Mouse (Mus musculus): ENCODE data around the gene Hs6st1.
"Not testable (repeated sequence)": the region's sequence is repeated elsewhere in the genome, so short reads cannot be mapped to it uniquely, and the experiment has no call there.

Gene Hs6st1

DNA sequence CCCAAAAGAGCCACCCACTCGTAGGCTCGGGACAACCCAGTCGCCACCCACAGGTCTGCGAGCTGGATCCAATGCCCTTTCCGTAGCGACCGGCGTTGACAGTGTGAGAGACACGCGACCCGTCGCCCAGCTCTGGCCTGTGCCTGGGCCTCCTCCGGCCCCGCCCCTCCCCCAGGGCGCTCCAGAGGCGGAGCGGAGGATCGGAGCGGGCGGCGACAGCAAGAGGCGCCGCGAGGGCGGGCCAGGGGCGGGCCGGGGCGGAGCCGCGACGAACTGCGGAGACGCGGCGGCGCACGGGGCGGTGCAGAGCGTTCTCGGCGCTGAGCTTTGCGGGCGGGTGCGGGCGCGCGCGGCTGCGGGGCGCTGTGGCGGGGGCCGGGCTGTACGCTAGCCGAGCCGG lies at the start of gene Hs6st1:
Gene Hs6st1 (plus strand): TSS at position 325 of the 400 bp plus-strand sequence.
- peak; percentile 93 for DNase-seq (ENCODE audit: low spot score in 2 of 2)

DNA sequence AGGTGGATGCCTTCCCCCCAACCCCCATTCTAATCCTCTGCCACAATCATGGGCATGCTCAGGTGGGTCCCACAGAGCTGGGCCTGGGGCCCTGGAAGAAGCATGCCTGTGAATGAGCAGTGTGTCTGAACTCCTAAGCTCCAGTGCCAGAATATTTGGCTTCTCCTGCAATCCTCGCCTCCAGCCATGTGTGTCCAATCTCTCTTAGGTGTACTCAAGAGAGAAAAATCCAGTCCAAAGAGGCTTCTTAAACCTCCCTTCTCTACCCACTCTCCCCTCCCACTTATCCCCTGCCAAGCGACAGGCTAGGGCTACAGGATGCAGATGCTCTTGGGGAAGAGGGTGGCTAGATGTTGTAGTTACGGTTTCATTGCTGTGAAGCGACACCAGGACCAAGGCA lies 49.6 kb upstream of the Hs6st1 start:
- DNase-seq (ENCODE audit: low spot score in 2 of 2): no peak

DNA sequence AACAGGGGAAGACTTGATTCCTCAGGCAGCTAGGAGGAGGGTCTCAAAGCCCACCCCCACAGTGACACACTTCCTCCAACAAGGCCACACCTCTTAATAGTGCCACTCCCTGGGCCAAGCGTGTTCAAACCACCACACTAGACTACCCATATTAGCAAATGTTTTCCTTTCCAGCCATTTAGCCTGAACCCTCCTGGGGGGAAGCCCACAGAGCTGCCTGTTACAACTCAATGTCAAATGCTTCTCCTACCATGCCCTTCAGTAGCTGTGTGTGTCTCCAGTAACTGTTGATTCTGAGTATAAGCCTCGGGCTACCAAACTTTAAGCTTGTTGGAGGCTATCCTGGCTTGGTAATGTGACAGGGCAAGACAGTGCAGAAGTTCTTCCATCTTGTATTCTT lies 49.0 kb upstream of the Hs6st1 start:
- no peak for DNase-seq (ENCODE audit: low spot score in 2 of 2)

DNA sequence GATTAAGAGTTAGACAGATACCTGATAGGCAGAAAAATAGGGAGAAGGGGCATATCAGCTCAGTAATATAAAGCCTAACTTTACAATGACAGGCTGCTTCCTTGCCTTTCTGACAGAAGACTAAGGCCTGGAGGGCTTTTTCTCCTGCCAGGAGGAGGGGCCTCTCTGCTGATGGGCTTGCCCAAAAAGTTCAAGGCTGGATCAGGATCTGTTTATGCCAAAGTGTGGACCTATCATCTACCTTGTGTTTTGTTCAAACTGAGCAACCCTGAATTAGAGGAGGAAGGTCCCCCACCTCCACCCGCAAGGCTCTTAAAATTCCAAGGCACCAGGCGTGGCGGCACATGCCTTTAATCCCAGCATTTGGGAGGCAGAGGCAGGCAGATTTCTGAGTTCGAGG lies 47.9 kb upstream of the Hs6st1 start:
- no peak for DNase-seq (ENCODE audit: low spot score in 2 of 2)

DNA sequence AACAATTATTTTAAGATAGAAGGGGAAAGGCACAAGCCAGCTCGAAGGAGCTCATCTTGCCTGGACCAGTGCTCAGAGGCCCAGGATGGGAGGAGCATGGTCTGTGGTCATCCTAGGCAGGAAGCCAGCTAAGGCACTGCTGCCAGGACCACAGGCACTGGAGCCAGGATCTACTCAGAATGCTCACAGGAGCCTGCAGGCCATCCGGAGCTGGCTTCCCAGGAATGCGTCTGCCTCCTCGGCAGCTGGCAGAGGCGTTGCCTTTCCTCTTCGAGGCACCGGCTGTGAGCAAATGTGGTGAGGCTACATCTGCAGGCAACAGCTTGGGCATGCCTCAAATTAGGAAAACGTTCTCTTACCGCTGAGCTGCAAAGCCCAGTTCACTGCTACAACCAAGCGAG lies 37.8 kb upstream of the Hs6st1 start:
- DNase-seq (ENCODE audit: low spot score in 2 of 2): no peak

DNA sequence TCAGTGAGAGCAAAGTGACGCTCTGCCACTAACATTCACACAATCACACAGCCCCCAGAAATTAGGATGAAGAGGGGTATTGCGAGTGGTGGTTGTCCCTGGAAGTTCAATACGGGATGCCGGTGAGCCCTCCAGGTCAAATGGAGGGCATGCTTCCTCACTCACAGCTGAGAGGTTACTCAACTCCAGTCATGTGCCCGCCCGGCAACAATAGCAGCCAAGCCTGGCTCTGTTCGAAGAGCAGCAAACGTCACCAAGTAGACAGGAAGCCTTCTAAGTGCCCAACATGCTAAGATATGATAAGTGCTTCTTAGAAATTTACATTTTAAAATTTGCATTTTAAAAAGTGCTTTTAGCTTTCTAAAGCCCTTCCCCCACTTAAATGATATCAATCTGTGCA lies 29.4 kb upstream of the Hs6st1 start:
- no peak for DNase-seq (ENCODE audit: low spot score in 2 of 2)

DNA sequence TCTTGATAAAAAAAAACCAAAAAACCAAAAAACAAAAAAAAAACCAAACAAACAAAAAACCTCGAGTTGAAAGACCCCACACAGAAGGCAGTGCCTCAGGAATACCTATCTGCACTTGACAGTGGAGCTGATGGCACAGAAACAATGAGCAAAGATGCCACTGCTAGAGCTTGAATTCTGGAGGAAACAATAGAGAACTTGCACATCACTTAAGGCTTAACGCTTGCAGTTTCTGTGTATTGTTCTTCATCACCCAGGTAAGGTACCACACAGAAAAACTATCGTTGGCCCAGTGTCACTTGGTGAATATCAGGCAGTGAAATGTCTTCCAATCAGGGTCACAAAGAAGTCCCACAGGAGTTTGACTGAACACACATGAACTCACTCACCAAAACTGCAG lies 26.1 kb upstream of the Hs6st1 start:
- DNase-seq (ENCODE audit: low spot score in 2 of 2): no peak

DNA sequence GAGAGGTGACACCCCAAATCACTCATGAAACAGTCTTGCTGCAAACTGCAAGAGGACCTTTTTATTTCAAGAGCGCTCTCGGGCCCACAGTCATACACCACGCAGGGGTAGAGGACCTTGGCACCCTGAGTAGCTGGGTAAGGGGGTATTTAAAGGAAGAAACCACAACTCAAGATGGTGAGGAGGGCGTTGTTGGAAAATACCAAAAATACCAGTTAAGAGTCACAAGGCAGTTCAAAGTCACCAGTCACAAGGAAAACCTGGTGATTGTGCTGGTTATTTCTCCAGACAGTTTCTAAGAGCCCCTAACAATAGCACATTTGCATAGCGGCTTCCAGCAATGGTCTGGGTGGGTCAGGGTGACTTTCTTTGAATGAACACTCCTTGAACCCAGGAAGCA lies 24.4 kb upstream of the Hs6st1 start:
- not testable (repeated sequence) for DNase-seq (ENCODE audit: low spot score in 2 of 2)

DNA sequence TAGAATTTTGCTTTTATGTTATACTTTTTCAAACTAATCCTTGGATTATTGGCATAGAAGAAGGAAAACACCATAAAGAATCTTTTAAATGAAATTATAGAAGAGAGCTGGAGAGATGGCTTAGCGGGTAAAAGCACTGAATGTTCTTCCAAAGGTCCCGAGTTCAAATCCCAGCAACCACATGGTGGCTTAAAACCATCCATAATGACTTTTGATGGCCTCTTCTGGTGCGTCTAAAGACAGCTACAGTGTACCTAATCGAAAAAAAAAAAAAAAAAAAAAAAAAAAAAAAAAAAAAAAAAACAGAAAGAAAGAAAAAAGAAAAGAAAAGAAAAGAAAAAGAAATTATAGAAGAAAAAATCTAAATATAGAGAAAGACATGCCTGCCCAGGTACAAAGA lies 23.9 kb upstream of the Hs6st1 start:
- no peak for DNase-seq (ENCODE audit: low spot score in 2 of 2)

DNA sequence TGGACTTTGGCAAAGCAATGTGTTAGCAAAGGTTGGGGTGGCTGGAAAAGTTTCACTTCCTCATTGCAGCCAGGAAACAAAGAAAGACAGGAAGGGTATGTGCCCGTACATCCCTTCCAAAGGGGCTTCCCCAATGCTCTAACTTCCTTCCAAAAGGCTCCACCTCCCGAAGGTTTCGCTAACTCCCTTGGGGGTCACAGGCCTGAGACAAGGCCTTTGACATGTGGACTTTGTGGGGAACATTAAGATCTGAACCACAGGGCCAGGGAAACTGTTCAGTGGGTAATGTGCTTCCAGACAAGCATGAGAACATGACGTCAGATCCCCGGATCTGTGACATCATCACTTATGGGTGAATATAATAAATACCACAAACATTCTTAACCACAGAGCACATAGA lies 15.5 kb upstream of the Hs6st1 start:
- DNase-seq (ENCODE audit: low spot score in 2 of 2): peak; percentile 70 to 74

DNA sequence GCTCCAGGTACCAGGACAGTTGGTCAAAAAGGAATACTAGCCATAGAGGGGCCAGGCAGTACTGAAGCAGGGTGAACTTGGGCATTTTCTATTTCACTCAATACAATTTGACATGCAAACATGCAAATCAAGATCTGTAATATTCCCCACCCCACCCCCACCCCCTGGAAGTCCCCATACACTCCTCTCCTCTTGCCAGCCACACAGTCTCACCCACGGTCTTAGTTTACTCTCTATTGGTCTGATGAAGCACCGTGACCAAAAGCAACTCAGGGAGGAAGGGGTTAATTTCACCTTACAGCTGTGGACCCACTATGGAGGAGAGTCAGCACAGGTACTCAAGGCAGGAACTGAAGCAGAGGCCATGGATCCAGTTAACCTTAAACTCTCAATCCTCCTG lies 14.6 kb upstream of the Hs6st1 start:
- DNase-seq (ENCODE audit: low spot score in 2 of 2): no peak

DNA sequence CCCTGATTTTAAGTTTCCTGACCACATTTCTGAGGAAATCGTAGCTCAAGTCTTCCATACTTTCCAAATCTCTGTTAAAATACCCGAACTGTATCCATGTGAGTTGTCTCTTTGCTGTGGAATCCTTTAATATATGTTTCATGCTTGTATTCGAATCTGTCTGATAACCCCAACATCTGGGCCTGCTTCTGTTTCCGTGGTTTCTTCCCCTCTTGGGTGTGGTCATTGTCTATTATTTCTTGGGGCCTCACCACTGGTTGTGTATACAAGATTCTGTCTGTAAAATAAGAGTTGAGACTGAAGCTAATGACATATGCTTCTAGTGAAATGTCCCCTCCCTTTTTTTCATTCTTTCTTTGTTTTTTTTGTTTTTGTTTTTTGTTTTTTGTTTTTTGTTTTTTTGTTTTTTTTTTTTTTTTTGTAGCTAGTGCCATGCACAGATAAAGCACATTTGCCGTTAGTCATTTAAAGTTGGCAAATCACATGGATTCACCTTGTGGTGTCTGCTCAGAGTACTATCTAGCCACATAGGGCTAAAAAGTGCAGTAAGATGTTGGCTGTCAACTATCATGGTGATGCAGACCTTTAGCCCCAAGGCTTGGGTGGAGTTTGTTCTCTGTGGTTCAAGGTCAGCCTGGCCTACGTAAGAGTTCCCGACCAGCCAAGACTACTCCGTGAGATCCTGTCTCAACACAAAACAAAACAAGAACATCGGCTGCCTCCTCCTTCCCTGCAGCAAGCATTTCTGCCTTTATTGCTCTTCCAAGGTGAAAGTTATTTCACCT lies 13.8 kb upstream of the Hs6st1 start:
- DNase-seq (ENCODE audit: low spot score in 2 of 2): peak in 1 of 2 experiments; percentile 56

DNA sequence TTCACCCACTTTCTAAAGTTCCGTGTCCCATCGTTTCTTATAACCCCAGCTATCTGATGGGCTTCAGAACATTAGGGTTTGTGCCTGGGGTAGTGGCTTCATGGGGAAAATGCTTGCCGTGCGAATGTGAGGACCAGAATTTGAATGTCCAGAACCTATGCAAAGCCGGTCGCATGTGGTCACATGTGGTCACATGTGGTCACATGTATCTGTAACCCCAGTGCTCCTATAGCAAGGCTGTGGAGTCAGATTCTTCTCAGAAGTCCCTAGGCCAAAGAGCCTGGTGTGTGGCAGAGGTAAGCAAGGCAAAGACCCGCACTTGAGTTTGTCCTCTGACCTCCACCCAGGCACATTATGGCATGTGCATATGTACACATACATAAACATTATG lies 13.2 kb upstream of the Hs6st1 start:
- DNase-seq (ENCODE audit: low spot score in 2 of 2): no peak

DNA sequence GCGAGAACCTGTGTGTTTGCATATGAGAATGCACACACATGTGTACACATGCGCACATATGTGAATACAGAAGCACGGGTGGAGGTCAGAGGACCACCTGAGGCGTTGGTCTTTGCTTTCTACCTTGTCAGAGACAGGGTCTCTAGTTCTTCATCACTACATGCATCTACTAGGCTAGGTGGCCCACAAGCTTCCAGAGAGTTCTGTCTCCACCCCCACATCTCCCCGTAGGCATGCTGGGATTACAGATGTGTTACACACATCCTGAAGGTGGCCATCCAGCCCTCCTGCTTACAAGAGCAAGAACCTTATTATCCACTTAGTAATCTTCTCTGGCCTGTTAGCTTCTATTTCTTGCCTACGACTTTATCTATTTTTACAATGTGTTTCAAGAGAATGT lies 8.8 kb upstream of the Hs6st1 start:
- DNase-seq (ENCODE audit: low spot score in 2 of 2): no peak

DNA sequence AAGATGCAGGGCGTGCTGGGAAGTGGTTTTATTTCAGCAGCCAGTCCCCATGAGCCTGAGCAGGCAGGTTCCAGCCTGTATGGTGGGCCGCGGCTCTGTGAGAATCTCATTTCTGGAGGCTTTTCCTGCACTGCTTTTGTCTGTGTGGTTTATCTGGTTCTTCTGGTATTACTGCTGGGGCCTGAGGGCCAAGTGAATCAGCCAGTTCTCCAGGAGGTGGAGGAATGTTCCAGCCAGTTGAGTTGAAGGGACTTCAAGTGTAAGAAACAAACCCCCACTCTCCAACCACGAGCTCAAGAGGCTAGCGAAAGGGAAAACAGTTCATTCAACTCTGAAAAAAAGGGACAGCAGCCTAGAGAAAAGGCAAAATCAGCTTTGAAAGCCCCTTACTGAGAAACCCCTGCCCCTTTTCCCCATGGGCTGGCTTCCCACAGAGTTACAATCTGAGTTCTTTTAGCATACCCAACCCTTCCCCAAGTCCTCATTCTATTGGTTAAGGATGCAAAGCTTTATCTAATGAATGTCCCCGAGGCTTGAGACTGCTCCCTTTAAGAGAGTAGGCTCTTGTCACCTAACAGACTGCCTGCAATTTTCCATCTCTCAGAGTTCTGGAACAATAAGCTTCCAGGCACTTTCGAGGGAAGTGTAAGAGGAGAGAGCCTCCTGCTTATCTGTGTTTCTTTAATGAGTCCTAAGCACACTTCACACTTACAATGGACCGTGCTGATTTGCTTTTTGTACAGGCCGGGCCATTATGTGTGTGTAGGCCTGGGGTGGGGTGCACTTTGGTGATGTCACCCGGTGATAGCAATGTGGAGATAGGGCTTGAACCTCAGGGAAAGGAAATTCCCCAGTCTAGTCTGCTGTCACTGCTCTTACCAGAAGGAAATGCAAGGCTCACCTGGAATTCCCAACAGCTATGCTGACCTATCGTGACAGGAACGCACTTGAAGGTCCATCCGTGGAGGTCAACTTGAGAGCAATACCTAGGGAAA lies 7.9 kb upstream of the Hs6st1 start:
- no peak for DNase-seq (ENCODE audit: low spot score in 2 of 2)

DNA sequence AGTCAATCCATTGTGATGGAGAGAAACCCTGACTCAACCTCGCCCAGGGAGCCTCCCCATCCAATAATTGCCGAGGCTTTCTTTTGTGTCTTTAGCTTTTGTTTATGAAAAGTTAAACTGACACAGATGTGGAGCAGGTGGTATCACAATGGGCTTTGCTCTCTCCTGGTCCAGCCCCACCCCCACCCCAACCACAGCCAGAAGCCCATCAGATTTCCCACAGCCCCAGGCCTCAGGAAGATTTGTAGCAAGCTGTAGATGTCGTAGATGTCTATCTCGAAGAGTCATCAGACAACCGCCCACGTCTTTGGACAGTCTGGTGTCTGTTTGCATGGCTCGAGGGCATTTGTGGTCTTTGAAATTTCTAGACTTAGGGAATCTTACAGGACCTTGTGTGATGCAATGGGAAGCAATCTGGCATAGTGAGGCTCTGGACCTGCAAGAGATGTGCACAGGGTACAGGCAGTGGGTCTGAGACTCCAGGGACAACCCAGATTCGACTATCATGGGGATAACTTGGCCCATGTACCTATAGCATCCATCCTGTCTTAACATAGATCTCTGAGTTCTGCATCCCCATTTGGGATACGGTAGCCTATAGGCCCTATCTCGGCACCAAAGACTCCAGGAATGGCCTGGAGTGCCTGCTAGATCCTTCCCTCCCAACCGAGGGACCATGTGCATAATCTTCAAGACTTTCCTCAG lies 6.8 kb upstream of the Hs6st1 start:
- DNase-seq (ENCODE audit: low spot score in 2 of 2): no peak

DNA sequence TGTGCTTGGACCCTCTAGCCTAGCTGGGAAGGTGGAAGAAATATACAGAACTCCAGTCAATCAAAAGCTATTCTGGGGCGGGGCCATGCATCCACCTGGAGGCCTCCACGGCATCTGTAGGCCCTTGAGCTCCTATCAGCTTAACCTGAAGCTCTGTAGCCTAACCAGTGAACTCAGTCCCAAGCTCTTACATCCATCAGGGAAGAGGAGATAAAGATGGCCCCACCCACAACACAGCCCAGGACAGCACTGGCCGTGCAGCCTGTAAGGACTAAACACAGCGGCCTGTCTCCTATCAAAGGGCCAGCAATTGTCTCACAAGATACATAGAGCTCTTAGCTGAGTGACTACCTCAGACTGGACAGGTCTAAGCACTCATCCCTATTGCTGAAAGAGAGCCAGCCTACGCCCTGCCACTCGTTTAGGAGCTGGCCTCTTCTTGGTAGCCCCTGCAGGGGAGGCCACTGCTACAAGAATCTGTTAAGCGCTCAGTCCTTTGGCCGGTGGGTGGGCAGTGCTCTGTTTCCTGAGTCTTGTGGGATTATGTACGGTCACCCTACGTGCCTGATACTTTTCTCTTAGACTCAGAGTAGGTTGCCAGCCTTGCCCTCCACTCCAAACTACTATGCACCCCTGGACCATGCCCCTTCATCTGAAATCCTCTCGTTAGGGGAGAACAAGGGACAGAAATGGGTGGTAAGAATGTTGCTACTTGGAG lies 6.0 kb upstream of the Hs6st1 start:
- DNase-seq (ENCODE audit: low spot score in 2 of 2): no peak

DNA sequence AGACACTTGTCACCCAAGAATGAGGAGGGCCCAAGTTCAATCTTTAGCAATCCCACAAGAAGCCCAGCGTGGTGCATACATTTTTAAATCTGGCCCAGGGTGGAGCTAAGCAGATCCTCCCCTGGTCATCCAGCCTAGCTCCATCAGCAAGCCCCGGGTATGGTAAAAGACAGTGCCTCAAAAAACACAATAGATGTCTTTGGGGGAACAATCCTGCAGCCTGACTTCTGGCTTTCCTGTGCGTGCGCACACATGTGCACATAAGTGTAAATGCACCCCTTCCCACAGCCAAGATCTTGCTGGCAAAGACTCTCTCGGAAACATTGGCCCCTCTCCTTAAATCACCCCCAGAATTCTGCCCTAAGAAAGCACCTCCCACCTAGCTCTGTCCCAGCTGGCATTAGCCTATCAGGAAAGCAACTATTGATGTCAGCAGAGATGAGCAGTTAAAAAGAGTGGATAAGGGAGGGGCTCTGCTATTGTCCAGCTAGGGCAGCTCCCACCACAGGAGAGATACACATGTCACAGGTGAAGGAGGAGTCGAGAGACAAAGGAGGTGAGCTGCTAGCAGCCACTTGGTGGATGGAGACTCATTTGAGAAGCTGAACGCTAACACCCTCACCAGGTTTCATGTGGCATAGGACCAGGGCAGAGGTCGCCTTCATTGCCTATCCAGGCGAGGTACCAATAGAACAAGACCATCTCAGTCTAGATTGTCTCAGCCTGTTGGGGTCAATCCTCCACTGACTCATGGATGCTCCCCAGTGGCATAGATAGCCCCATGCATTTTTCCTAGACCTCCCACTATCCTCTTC lies 5.2 kb upstream of the Hs6st1 start:
- no peak for DNase-seq (ENCODE audit: low spot score in 2 of 2)

DNA sequence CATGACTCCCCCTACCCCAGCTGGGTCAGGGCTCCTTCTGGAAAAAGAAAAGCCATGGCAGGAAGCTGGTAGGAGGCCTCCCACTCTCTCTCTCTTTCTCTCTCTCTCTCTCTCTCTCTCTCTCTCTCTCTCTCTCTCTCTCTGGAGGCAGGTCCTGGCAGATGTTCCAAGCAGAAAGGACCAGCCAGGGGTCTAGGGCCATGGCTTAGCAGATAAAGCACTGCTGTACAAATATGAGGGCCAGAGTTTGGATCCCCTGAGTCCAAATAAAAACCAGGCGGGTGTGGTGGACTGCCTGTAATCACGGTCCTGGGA lies 4.6 kb upstream of the Hs6st1 start:
- DNase-seq (ENCODE audit: low spot score in 2 of 2): no peak

DNA sequence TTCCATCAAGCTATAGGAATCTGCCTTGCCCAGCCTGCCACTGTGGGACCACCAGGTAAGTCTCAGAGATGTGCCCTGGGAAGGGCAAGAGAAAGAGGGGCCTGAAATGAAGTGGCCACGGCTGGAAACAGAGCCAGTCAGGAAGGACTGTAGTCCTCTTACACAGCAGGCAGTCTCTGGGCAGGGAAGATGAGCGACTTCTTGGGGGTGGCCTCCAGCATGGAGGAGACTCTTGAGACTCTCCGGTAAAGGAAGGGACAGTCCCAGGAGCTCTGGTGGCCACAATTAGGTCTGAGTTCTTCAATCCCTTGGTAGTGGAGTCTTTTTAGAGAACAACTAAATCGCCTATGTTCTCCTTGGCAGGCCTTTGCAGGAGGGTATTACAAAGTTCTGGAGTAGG lies 4.0 kb upstream of the Hs6st1 start:
- DNase-seq (ENCODE audit: low spot score in 2 of 2): no peak

All from spleen, postnatal 36 days (tissue).